Mouse (Mus musculus): ENCODE results near the gene Vps53.

- no peak for TF ChIP-seq CTCF (IDR thresholded peaks at IDR 0.05; ENCODE audit: low read depth, low read length)
- TF ChIP-seq POLR2A (IDR thresholded peaks at IDR 0.05; ENCODE audit: extremely low read depth, insufficient read depth, low read length): 0 out of 2 replicates have a peak, but pooled peaks have one; percentile 17
Observed at GRCm38 (mm10) chr11:76201761-76202674, 22.6 kb upstream of the Vps53 start.
